Mouse (Mus musculus) embryonic fibroblast, embryonic 13.5 days (primary cell): Measurements from ENCODE around the gene Ak5.

Source experiments
- CTCF ChIP-seq: IDR thresholded peaks from 2 replicates; pipeline ENCODE4 v1.5.1; 2011; ENCODE audit warnings: mild to moderate bottlenecking, control low read depth, low read length, moderate library complexity, borderline replicate concordance; ENCODE audit not compliant: insufficient read depth
- POLR2A ChIP-seq: IDR thresholded peaks from 2 replicates; pipeline ENCODE4 v1.6.1; 2011; ENCODE audit warnings: low read depth, mild to moderate bottlenecking, control low read depth, low read length, moderate library complexity

DNA sequence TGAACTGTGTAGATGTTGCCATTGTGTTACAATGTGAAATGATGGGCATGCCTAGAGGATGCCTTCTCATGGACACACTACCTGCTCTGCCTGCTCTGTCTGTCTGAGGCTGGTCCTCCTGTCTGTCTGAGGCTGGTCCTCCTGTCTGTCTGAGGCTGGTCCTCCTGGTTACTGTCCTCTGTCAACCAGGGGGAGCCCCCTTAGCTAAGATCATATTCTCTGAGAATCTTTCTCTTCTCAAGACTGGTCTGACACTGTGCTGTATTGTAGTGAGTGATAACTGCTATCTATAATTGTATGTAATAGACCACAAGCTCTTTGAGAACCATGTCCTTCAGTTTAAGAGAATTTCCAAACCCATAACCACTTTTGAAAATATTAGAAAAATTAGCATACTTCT, 232.6 kb downstream of the Ak5 start:
- TF ChIP-seq CTCF, result no peak
- no peak for TF ChIP-seq POLR2A
